Mouse (Mus musculus): ENCODE data around the gene Slc25a41. TPM values are rescaled to one million over a fixed set of nuclear protein-coding genes. Genes with fewer than 3 reads are reported as not detected.

Gene Slc25a41
- total RNA-seq (2014; rRNA removed) (not detected in 2 replicates), polyA plus RNA-seq (2015; fragmentation: Nextera tagmentation; extraction: Ambion mirVana) (not detected in 2 replicates)

DNA sequence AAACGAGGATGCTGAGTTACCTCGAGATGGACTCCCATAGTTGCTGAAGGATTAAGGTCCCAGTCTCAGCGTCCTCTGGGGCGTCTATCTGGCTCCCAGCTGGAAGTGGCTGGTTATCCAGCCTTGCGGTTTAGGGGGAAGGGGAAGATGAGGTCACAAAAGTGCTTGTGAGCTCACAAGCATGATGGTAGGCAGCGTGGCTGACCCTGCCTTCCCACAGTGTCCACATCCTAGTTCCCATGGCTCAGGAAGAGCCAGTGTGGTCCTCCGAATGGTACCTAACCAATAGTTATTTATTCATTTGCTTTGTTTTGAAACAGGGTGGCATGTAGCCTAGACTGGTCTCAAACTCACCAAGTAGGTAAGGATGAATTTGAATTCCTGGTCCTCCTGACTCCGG, at the start of gene Slc25a41:
Gene Slc25a41 (minus strand): TSS at position 101 of the 400 bp plus-strand sequence.
- Histone ChIP-seq H3K4me1 (ENCODE audit: insufficient read depth) (no peaks in the 10 kb centered on the region), H3K27ac (ENCODE audit: low read depth, low read length) (no peak within 1 kb of the TSS), H3K4me3 (ENCODE audit: low read depth, low read length) (no peak within 1 kb of the TSS), H3K4me2 (ENCODE audit: low read depth) (no peak within 1 kb of the TSS), H3K36me3 (ENCODE audit: insufficient read depth) (peaks cover 10% of the 10 kb centered on the region), H3K9me3 (ENCODE audit: low read length) (no peaks in the 10 kb centered on the region), H3K9ac (no peak within 1 kb of the TSS), H3K27me3 (ENCODE audit: insufficient read depth, low read length) (no peaks in the 10 kb centered on the region)
- no peak for TF ChIP-seq CTCF (IDR thresholded peaks at IDR 0.05; ENCODE audit: low read depth)
- no peak for DNase-seq
- ATAC-seq, result no peak
- WGBS, result 76% methylated on average over 8 of the region's 8 CpGs

GRCm38 (mm10) chr17:57087049-57087832, 45.8 kb upstream of the Slc25a41 start, which contains the start of gene Tubb4a:
Gene Tubb4a (minus strand): TSS chr17:57087782.
- peak; percentile 41 for TF ChIP-seq CTCF (IDR thresholded peaks at IDR 0.05; ENCODE audit: low read depth)
- Histone ChIP-seq H3K27ac (ENCODE audit: low read depth, low read length) (peak within 1 kb of the TSS; percentile 87), H3K4me2 (ENCODE audit: low read depth) (peak within 1 kb of the TSS; percentile 76), H3K4me1 (ENCODE audit: insufficient read depth) (peaks cover 6% of the 10 kb centered on the region; the same call in 1 of the 2 replicates), H3K9ac (peak within 1 kb of the TSS; percentile 93), H3K4me3 (ENCODE audit: low read depth, low read length) (peak within 1 kb of the TSS; percentile 72), H3K36me3 (ENCODE audit: insufficient read depth) (peaks cover 16% of the 10 kb centered on the region), H3K9me3 (ENCODE audit: low read length) (no peaks in the 10 kb centered on the region), H3K27me3 (ENCODE audit: insufficient read depth, low read length) (no peaks in the 10 kb centered on the region)
- DNase-seq, result peak; percentile 91
- 1% methylated on average over 31 of the region's 31 CpGs for WGBS
- peak; percentile 98 for ATAC-seq

DNA sequence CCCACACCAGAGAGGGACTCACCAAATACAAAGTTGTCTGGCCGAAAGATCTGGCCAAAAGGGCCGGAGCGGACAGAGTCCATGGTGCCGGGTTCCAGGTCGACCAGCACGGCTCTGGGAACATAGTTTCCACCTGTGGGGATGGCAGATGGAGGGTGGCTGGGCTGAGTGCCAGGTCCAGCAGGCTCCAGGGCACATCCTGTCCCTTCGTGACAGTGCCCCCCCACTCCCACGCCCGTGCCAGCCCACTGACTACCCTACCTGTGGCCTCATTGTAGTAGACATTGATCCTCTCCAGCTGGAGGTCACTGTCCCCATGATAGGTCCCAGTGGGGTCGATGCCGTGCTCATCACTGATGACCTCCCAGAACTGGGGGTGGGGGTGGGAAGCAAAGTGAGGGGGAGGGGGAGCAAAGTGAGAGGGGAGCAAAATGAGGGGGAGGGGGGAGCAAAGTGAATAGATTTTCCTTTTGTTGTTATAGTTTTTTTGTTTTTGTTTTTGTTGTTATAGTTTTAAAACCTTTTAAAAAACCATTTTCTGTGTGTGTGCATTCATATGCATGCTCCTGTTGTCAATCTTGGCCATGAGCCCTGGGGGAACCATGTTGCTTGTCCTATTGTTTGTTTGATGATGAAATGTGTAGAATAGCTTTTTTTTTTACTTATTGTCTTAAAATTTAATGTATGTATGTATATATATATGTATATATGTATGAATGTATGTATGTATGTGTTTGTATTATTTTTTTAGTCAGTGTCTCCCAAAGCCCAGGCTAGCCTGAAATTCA, 44.7 kb upstream of the Slc25a41 start:
- Histone ChIP-seq H3K27ac (ENCODE audit: low read depth, low read length) (no peak overlapping the region), H3K9me3 (ENCODE audit: low read length) (no peaks in the 10 kb centered on the region), H3K9ac (peak overlapping the region; percentile 93; the same call in 1 of the 2 replicates), H3K27me3 (ENCODE audit: insufficient read depth, low read length) (no peaks in the 10 kb centered on the region), H3K4me3 (ENCODE audit: low read depth, low read length) (peak overlapping the region; percentile 72), H3K4me2 (ENCODE audit: low read depth) (peak overlapping the region; percentile 76), H3K36me3 (ENCODE audit: insufficient read depth) (peaks cover 24% of the 10 kb centered on the region), H3K4me1 (ENCODE audit: insufficient read depth) (peaks cover 6% of the 10 kb centered on the region; the same call in 1 of the 2 replicates)
- no peak for TF ChIP-seq CTCF (IDR thresholded peaks at IDR 0.05; ENCODE audit: low read depth)
- ATAC-seq (no peak), DNase-seq (no peak)
- WGBS, result 83% methylated on average over 11 of the region's 11 CpGs

GRCm38 (mm10) chr17:57082481-57082880, 41.0 kb upstream of the Slc25a41 start:
- Histone ChIP-seq H3K4me1 (ENCODE audit: insufficient read depth) (peaks cover 3% of the 10 kb centered on the region; the same call in 1 of the 2 replicates), H3K27me3 (ENCODE audit: insufficient read depth, low read length) (no peaks in the 10 kb centered on the region), H3K36me3 (ENCODE audit: insufficient read depth) (peaks cover 39% of the 10 kb centered on the region), H3K4me2 (ENCODE audit: low read depth) (no peak overlapping the region), H3K27ac (ENCODE audit: low read depth, low read length) (no peak overlapping the region), H3K9ac (no peak overlapping the region), H3K4me3 (ENCODE audit: low read depth, low read length) (no peak overlapping the region), H3K9me3 (ENCODE audit: low read length) (no peaks in the 10 kb centered on the region)
- TF ChIP-seq CTCF (IDR thresholded peaks at IDR 0.05; ENCODE audit: low read depth), result no peak
- no peak for DNase-seq
- WGBS, result 79% methylated on average over 5 of the region's 5 CpGs
- no peak for ATAC-seq

- Histone ChIP-seq H3K36me3 (ENCODE audit: insufficient read depth) (peaks cover 39% of the 10 kb centered on the region), H3K4me2 (ENCODE audit: low read depth) (no peak overlapping the region), H3K27ac (ENCODE audit: low read depth, low read length) (no peak overlapping the region), H3K4me3 (ENCODE audit: low read depth, low read length) (no peak overlapping the region), H3K4me1 (ENCODE audit: insufficient read depth) (peaks cover 3% of the 10 kb centered on the region; the same call in 1 of the 2 replicates), H3K9me3 (ENCODE audit: low read length) (no peaks in the 10 kb centered on the region), H3K9ac (no peak overlapping the region), H3K27me3 (ENCODE audit: insufficient read depth, low read length) (no peaks in the 10 kb centered on the region)
- 96% methylated on average over 31 of the region's 31 CpGs for WGBS
- ATAC-seq, result no peak
- no peak for TF ChIP-seq CTCF (IDR thresholded peaks at IDR 0.05; ENCODE audit: low read depth)
- DNase-seq, result no peak
Measured at GRCm38 (mm10) chr17:57081234-57081842, 39.9 kb upstream of the Slc25a41 start.

DNA sequence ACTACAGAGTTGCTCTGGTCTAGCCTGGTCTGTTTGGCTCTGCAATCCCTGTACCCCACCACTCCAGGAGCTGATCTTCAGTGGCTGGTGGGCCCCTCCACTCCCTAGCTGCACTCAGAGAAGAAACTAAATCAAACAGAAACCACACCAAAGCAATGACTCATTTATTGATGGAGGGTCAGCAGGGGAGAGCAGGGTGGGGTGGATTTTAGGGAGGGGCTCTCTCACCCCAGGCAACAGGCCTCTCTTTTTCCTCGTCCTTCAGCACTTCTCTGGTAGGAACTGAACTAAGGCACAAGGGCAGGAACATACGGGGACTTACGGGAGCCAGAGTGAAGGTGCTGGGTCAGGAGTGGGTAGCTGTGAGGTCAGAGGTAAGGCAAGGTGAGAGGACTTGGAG, 38.5 kb upstream of the Slc25a41 start:
- peaks cover 39% of the 10 kb centered on the region for H3K36me3 ChIP-seq (ENCODE audit: insufficient read depth)
- no peak overlapping the region for H3K4me3 ChIP-seq (ENCODE audit: low read depth, low read length)
- DNase-seq (no peak), ATAC-seq (no peak)
- no peaks in the 10 kb centered on the region for H3K9me3 ChIP-seq (ENCODE audit: low read length)
- WGBS, result 83% methylated on average over 3 of the region's 3 CpGs
- H3K4me1 ChIP-seq (ENCODE audit: insufficient read depth), result no peaks in the 10 kb centered on the region
- no peak overlapping the region for H3K27ac ChIP-seq (ENCODE audit: low read depth, low read length)
- TF ChIP-seq CTCF (IDR thresholded peaks at IDR 0.05; ENCODE audit: low read depth), result no peak
- no peak overlapping the region for H3K4me2 ChIP-seq (ENCODE audit: low read depth)
- H3K27me3 ChIP-seq (ENCODE audit: insufficient read depth, low read length), result no peaks in the 10 kb centered on the region
- no peak overlapping the region for H3K9ac ChIP-seq
